Mouse (Mus musculus) liver, embryonic 14.5 days (tissue): ENCODE results near the gene Ager. TPM values are rescaled to one million over a fixed set of nuclear protein-coding genes. Genes with fewer than 3 reads are reported as not detected.

ENCODE experiments used
- ATAC-seq: fragments of 200-750 bp; cut with Nextera tagmentation; 2 replicates; pipeline ENCODE4 v1.8.0; 2017; ENCODE audit warnings: moderate number of reproducible peaks, mild to moderate bottlenecking, moderate library complexity; ENCODE audit not compliant: insufficient read depth
- DNase-seq, 3 experiments: peaks; one replicate each; pipeline ENCODE4 v3.0.0-alpha.2; 2012 to 2013; ENCODE audit warnings: low read depth in 3 of 3, low spot score in 3 of 3
- H3K27ac ChIP-seq: fragments of 300-500 bp; sonication (generic); 2 replicates; pipeline ENCODE4 v1.5.1; 2014; ENCODE audit warnings: moderate library complexity, mild to moderate bottlenecking, control low read depth, inconsistent platforms
- H3K27me3 ChIP-seq: fragments of 300-500 bp; sonication (generic); 2 replicates; pipeline ENCODE4 v1.6.1; 2014; ENCODE audit warnings: mild to moderate bottlenecking, low read length, moderate library complexity; ENCODE audit not compliant: control insufficient read depth, insufficient read depth
- H3K36me3 ChIP-seq: fragments of 300-500 bp; sonication (generic); replicated peaks from 2 replicates; pipeline ENCODE4 v1.6.1; 2014; ENCODE audit warnings: low read depth; ENCODE audit not compliant: control insufficient read depth, insufficient read depth
- H3K4me1 ChIP-seq, 2 experiments: fragments of 200-500 bp in 1 of 2; fragments of 300-500 bp in 1 of 2; sonication (generic) in 1 of 2; replicated peaks; 2 replicates each; pipeline ENCODE4 v1.6.1; 2012 to 2014; ENCODE audit warnings: antibody characterized with exemption in 1 of 2, inconsistent platforms in 1 of 2, low read length in 1 of 2; ENCODE audit not compliant: control insufficient read depth in 2 of 2, insufficient read depth in 2 of 2
- H3K4me2 ChIP-seq: fragments of 300-500 bp; sonication (generic); 2 replicates; pipeline ENCODE4 v1.6.1; 2014; ENCODE audit warnings: low read depth, mild to moderate bottlenecking, control low read depth, moderate library complexity
- H3K4me3 ChIP-seq, 2 experiments: fragments of 200-500 bp in 1 of 2; fragments of 300-500 bp in 1 of 2; sonication (generic) in 1 of 2; 2 replicates each; pipeline ENCODE4 v1.5.1; 2012 to 2014; ENCODE audit warnings: low read depth in 2 of 2, low read length in 2 of 2, mild to moderate bottlenecking in 2 of 2, control low read depth in 1 of 2, inconsistent platforms in 1 of 2, moderate library complexity in 1 of 2; ENCODE audit not compliant: insufficient read depth in 1 of 2
- H3K9ac ChIP-seq: fragments of 300-500 bp; sonication (generic); replicated peaks from 2 replicates; pipeline ENCODE4 v1.6.1; 2014; ENCODE audit warnings: mild to moderate bottlenecking, control low read depth, moderate library complexity
- H3K9me3 ChIP-seq: fragments of 300-500 bp; sonication (generic); 2 replicates; pipeline ENCODE4 v1.6.1; 2016; ENCODE audit warnings: low read length, mixed read lengths; ENCODE audit not compliant: control insufficient read depth
- CTCF ChIP-seq: IDR thresholded peaks from 2 replicates; pipeline ENCODE4 v1.5.1; 2016; ENCODE audit warnings: antibody characterized with exemption, low read depth, control low read depth
- EP300 ChIP-seq: IDR thresholded peaks from 2 replicates; pipeline ENCODE4 v1.6.1; 2016; ENCODE audit warnings: antibody characterized with exemption, low read depth
- WGBS: fragments of 180-500 bp; shearing (Covaris S2); extraction: QIAGEN DNeasy Blood & Tissue Kit; methylation state at CpG from one replicate; pipeline ENCODE4 v1.1.7; 2014; ENCODE audit not compliant: insufficient replicate concordance; 5-methylcytosine and 5-hydroxymethylcytosine counted together
- polyA plus RNA-seq, 2 experiments: library from polyadenylated mRNA; depleted of rRNA in 1 of 2; stranded (reverse) in 1 of 2; unstranded in 1 of 2; fragments of >200 nt; fragmentation: Nextera tagmentation in 1 of 2; extraction: Ambion mirVana in 1 of 2; gene quantifications; 2 replicates each; pipeline versions ENCODE4 v1.2.1 to v1.2.3; 2012 to 2014

Ager gene
- polyA plus RNA-seq, 2 experiments = 0.41 to 1.3 TPM

DNA sequence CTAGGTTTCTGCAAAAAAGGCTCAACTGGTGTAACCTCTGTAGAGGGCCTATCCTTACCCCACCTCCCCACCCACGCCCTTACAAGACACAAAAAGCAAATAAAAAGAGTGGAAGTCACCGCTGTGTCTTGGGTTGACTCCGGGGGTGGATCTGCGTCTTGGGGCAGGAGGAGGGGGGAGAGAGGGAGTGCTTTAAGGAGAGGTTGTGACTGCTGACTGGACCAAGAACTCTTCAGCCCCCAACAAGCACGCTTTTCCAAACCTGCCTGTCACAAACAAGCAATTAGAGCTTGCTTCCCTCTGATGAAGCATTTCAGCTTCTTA lies 30.9 kb downstream of the Ager start:
- H3K4me3 ChIP-seq = no peak overlapping the region
- ATAC-seq (no peak), DNase-seq (no peak)
- WGBS = 46% methylated on average over 5 of the region's 5 CpGs
- peak overlapping the region; percentile 88; the same call in 1 of the 2 replicates for H3K4me2 ChIP-seq
- H3K4me1 ChIP-seq = peaks cover 4 to 5% of the 10 kb centered on the region in 2 experiments; a peak in 3 of 4 replicates
- H3K9ac ChIP-seq = no peak overlapping the region
- no peak for TF ChIP-seq EP300
- TF ChIP-seq CTCF = no peak
- no peaks in the 10 kb centered on the region for H3K36me3 ChIP-seq
- H3K27me3 ChIP-seq = peaks cover 51% of the 10 kb centered on the region
- H3K27ac ChIP-seq = no peak overlapping the region
- no peaks in the 10 kb centered on the region for H3K9me3 ChIP-seq

GRCm38 (mm10) chr17:34629221-34629751 lies 31.6 kb downstream of the Ager start, which contains the start of gene Prrt1:
Gene Prrt1, plus strand, starts transcription at chr17:34629533.
- H3K4me1 ChIP-seq = peaks cover 4 to 5% of the 10 kb centered on the region in 2 experiments; a peak in 3 of 4 replicates
- TF ChIP-seq CTCF (no peak), EP300 (no peak)
- peaks cover 51% of the 10 kb centered on the region for H3K27me3 ChIP-seq
- H3K4me3 ChIP-seq = peak within 1 kb of the TSS in 1 of 2 experiments; percentile 74; a peak in 1 of 4 replicates
- peak within 1 kb of the TSS; percentile 88; the same call in 1 of the 2 replicates for H3K4me2 ChIP-seq
- no peak within 1 kb of the TSS for H3K27ac ChIP-seq
- no peak within 1 kb of the TSS for H3K9ac ChIP-seq
- H3K36me3 ChIP-seq = no peaks in the 10 kb centered on the region
- DNase-seq (no peak), ATAC-seq (no peak)
- WGBS = 9% methylated on average over 16 of the region's 16 CpGs
- no peaks in the 10 kb centered on the region for H3K9me3 ChIP-seq

DNA sequence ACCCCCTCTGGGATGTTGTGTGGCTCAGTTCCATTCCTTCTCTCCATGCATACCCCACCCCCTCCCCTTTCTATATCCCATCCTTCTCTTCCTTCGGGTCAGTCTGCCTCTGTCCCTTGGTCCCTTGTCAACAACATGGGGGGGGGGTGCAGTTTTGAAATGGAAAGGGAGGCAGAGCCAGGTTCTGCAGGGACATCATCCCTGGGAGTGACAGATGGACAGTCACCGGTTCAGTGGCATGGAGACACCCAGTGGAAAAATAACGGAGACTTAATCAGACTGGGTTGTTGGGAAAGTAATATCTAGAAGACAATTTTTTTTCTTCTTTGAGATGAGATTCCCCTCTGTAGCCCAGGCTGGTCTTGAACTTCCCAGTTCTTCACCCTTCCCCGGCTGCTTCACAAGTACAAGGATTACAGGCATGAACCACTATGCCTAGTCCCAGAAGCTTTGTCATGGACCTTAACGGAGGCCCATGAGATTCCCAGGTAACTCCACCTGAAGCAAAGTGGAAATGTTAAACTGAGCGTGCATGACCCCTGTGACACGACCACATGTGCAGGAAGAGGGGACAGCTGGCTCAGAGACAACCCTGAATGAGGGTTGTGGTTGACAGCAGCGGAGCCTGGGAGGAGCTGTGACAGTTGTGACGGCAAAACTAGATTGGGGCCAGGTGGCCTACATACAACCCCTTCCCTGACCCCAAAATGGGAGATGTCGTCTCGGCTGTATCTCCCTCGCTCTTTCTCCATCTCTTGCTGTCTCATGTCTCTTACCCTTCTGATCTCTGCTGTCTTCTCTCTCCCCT lies 32.3 kb downstream of the Ager start:
- DNase-seq (no peak), ATAC-seq (no peak)
- H3K27me3 ChIP-seq = peaks cover 51% of the 10 kb centered on the region
- 11% methylated on average over 12 of the region's 12 CpGs for WGBS
- H3K9me3 ChIP-seq = no peaks in the 10 kb centered on the region
- no peaks in the 10 kb centered on the region for H3K36me3 ChIP-seq
- no peak overlapping the region for H3K4me3 ChIP-seq
- H3K4me1 ChIP-seq = peaks cover 4 to 5% of the 10 kb centered on the region in 2 experiments; a peak in 3 of 4 replicates
- TF ChIP-seq CTCF (no peak), EP300 (no peak)
- no peak overlapping the region for H3K9ac ChIP-seq
- H3K4me2 ChIP-seq = no peak overlapping the region
- H3K27ac ChIP-seq = no peak overlapping the region

DNA sequence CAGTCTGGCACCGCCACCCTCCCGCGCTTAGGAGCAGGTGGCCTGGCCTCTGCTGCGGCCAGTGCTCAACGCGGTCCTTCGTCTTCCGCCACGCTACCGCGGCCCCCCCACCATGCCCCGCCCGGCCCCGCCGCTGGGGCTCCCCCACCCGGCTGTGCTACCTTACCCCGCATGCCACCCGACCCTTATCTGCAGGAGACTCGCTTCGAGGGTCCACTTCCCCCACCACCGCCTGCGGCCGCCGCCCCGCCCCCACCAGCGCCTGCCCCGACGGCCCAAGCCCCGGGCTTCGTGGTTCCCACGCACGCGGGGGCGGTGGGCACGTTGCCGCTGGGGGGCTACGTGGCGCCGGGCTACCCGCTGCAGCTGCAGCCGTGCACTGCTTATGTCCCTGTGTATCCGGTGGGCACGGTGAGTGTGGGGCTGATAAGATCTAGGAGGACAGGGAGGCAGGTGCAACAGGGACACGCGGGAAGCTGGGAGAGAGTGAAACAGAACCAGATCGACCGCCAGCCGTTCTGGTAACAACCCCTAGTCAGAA lies 33.2 kb downstream of the Ager start:
- peak overlapping the region; percentile 30 for H3K4me2 ChIP-seq
- TF ChIP-seq EP300 = no peak
- TF ChIP-seq CTCF = no peak
- no peaks in the 10 kb centered on the region for H3K9me3 ChIP-seq
- H3K4me1 ChIP-seq = peaks cover 4 to 5% of the 10 kb centered on the region in 2 experiments; a peak in 3 of 4 replicates
- peak overlapping the region in 1 of 2 experiments; percentile 1; a peak in 1 of 4 replicates for H3K4me3 ChIP-seq
- ATAC-seq (no peak), DNase-seq (no peak)
- no peak overlapping the region for H3K27ac ChIP-seq
- no peaks in the 10 kb centered on the region for H3K36me3 ChIP-seq
- WGBS = 1% methylated on average over 48 of the region's 48 CpGs
- H3K27me3 ChIP-seq = peaks cover 51% of the 10 kb centered on the region
- no peak overlapping the region for H3K9ac ChIP-seq

DNA sequence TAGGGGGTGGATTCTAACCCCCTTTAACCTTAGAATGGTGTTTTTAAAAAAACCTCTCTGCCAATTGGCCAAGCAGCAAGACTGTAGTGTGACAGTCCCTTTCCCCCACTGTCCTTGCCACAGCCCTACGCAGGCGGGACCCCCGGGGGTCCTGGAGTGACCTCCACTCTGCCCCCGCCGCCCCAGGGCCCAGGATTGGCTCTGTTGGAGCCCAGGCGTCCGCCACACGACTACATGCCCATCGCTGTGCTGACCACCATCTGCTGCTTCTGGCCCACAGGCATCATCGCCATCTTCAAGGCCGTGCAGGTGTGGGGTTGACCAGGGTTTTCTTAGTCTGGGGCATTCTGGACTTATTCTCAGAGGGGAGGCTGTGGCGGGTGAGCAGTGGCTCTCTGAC lies 34.0 kb downstream of the Ager start:
- Histone ChIP-seq H3K4me1 (peaks cover 0 to 4% of the 10 kb centered on the region in 2 experiments; a peak in 2 of 4 replicates), H3K36me3 (no peaks in the 10 kb centered on the region), H3K27me3 (peaks cover 51% of the 10 kb centered on the region), H3K9ac (no peak overlapping the region), H3K4me3 (peak overlapping the region in 1 of 2 experiments; percentile 32; a peak in 2 of 4 replicates), H3K27ac (no peak overlapping the region), H3K4me2 (peak overlapping the region; percentile 60), H3K9me3 (no peaks in the 10 kb centered on the region)
- DNase-seq = no peak
- TF ChIP-seq CTCF (no peak), EP300 (no peak)
- no peak for ATAC-seq
- 14% methylated on average over 11 of the region's 12 CpGs for WGBS
